Mouse (Mus musculus) testis, postnatal 14 days (tissue): ENCODE results near the gene Vmn1r169.
"Not testable (repeated sequence)": the region's sequence is repeated elsewhere in the genome, so short reads cannot be mapped to it uniquely, and the experiment has no call there.

Experiments
- DNase-seq: peaks from one replicate; pipeline ENCODE4 v3.0.0; 2021; ENCODE audit warnings: low spot score

The Vmn1r169 gene

GRCm38 (mm10) chr7:23575226-23575625, at the start of gene Vmn1r169:
Gene Vmn1r169 (plus strand): TSS chr7:23575526.
- not testable (repeated sequence) for DNase-seq

GRCm38 (mm10) chr7:23539432-23539831, 35.9 kb upstream of the Vmn1r169 start, which contains the start of gene Vmn1r168:
Gene Vmn1r168 (plus strand): TSS chr7:23539732.
- not testable (repeated sequence) for DNase-seq

- DNase-seq, result not testable (repeated sequence)
Observed at GRCm38 (mm10) chr7:23605875-23606274, 30.5 kb downstream of the Vmn1r169 start, which contains the start of gene Vmn1r170. Gene Vmn1r170 (plus strand): TSS chr7:23606175.
